Mouse (Mus musculus) MEL (cell line): ENCODE data around the gene Ivd.

ENCODE experiments used
- CHD2 ChIP-seq: IDR thresholded peaks from 2 replicates; pipeline ENCODE4 v1.6.1; 2011; ENCODE audit warnings: low read length, improper control_type of control experiment
- CTCF ChIP-seq, 3 experiments: IDR thresholded peaks in 2 of 3; conservative IDR thresholded peaks in 1 of 3; 2 replicates each; pipeline ENCODE4 v1.5.1; 2011 to 2012; ENCODE audit warnings: low read length in 3 of 3, low read depth in 2 of 3, mild to moderate bottlenecking in 2 of 3, improper control_type of control experiment in 1 of 3, inconsistent platforms in 1 of 3, mixed read lengths in 1 of 3, moderate library complexity in 1 of 3; ENCODE audit not compliant: control insufficient read depth in 1 of 3, insufficient read depth in 1 of 3, poor library complexity in 1 of 3, severe bottlenecking in 1 of 3
- E2F4 ChIP-seq: IDR thresholded peaks from 2 replicates; pipeline ENCODE4 v1.6.1; 2011; ENCODE audit warnings: low read depth, low read length, improper control_type of control experiment, borderline replicate concordance
- EP300 ChIP-seq, 2 experiments: IDR thresholded peaks; 2 replicates each; pipeline ENCODE4 v1.6.1; 2011; ENCODE audit warnings: improper control_type of control experiment in 2 of 2, low read length in 2 of 2, low read depth in 1 of 2, mild to moderate bottlenecking in 1 of 2
- GATA1 ChIP-seq: IDR thresholded peaks from 2 replicates; pipeline ENCODE4 v1.6.1; 2011; ENCODE audit warnings: low read depth, low read length, improper control_type of control experiment
- HCFC1 ChIP-seq: IDR thresholded peaks from 2 replicates; pipeline ENCODE4 v1.6.1; 2012; ENCODE audit warnings: low read depth, mild to moderate bottlenecking, inconsistent platforms, low read length, improper control_type of control experiment, moderate library complexity
- MAFK ChIP-seq: IDR thresholded peaks from 2 replicates; pipeline ENCODE4 v1.6.1; 2011; ENCODE audit warnings: low read depth, mild to moderate bottlenecking, low read length, improper control_type of control experiment, borderline replicate concordance
- MXI1 ChIP-seq: IDR thresholded peaks from 2 replicates; pipeline ENCODE4 v1.6.1; 2011; ENCODE audit warnings: mild to moderate bottlenecking, low read depth, low read length, improper control_type of control experiment
- MYC ChIP-seq: IDR thresholded peaks from 2 replicates; pipeline ENCODE4 v1.6.1; 2011; ENCODE audit warnings: low read depth, mild to moderate bottlenecking, low read length, improper control_type of control experiment, moderate library complexity
- NELFE ChIP-seq: IDR thresholded peaks from 2 replicates; pipeline ENCODE4 v1.6.1; 2011; ENCODE audit warnings: low read depth, low read length, improper control_type of control experiment
- POLR2A ChIP-seq, 2 experiments: IDR thresholded peaks; 2 replicates each; pipeline ENCODE4 v1.6.1; 2011 to 2012; ENCODE audit warnings: low read length in 2 of 2, mild to moderate bottlenecking in 2 of 2, control low read depth in 1 of 2, improper control_type of control experiment in 1 of 2, low read depth in 1 of 2, moderate library complexity in 1 of 2; ENCODE audit not compliant: control insufficient read depth in 1 of 2, insufficient read depth in 1 of 2, poor library complexity in 1 of 2
- TCF12 ChIP-seq: IDR thresholded peaks from 2 replicates; pipeline ENCODE4 v1.6.1; 2014; ENCODE audit warnings: low read depth, mild to moderate bottlenecking, inconsistent platforms, low read length, improper control_type of control experiment, moderate library complexity
- ZC3H11A ChIP-seq: IDR thresholded peaks from 2 replicates; pipeline ENCODE4 v1.6.1; 2012; ENCODE audit warnings: low read depth, mild to moderate bottlenecking, inconsistent platforms, low read length, improper control_type of control experiment

DNA sequence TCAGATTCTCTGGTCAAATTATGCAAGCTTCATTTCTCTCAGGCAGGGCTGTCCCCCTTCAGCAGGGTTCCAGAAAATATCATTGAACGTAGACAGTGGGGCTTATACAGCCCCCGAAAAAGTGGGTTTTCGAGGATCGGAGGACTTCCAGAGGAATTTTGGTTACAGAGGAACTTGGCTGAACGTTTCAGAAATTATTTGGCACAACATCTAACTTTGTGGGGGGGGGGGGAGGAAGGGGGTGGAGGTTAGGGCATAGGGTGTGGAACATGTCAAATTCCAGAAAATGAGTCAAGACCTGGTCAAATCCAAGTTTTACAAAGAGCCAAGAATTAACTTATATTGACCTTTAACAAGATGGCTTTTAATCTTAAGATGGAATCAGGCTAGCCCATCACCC lies 32.7 kb upstream of the Ivd start:
- TF ChIP-seq MYC (no peak), CTCF (IDR thresholded peaks at IDR 0.05 in 2 of 3, conservative IDR thresholded peaks at IDR 0.05 in 1 of 3; ENCODE audit: control insufficient read depth in 1 of 3, insufficient read depth in 1 of 3, low read depth in 2 of 3, low read length in 3 of 3, poor library complexity in 1 of 3, severe bottlenecking in 1 of 3) (no peak), EP300 (IDR thresholded peaks at IDR 0.05; ENCODE audit: low read depth in 1 of 2, low read length in 2 of 2) (no peak), E2F4 (no peak), HCFC1 (no peak), POLR2A (IDR thresholded peaks at IDR 0.05; ENCODE audit: control insufficient read depth in 1 of 2, insufficient read depth in 1 of 2, low read depth in 1 of 2, low read length in 2 of 2, poor library complexity in 1 of 2) (no peak), MXI1 (no peak), GATA1 (no peak), MAFK (no peak), CHD2 (no peak), TCF12 (no peak), NELFE (no peak), ZC3H11A (no peak)
